Mouse (Mus musculus) thymus, postnatal 36 days (tissue): ENCODE results near the gene Bcl2l10.
"Not testable (repeated sequence)": the region's sequence is repeated elsewhere in the genome, so short reads cannot be mapped to it uniquely, and the experiment has no call there.

Experiments
- DNase-seq, 2 experiments: peaks; one replicate each; pipeline ENCODE4 v3.0.0; 2022; ENCODE audit warnings: mixed read lengths in 2 of 2

The Bcl2l10 gene

DNA sequence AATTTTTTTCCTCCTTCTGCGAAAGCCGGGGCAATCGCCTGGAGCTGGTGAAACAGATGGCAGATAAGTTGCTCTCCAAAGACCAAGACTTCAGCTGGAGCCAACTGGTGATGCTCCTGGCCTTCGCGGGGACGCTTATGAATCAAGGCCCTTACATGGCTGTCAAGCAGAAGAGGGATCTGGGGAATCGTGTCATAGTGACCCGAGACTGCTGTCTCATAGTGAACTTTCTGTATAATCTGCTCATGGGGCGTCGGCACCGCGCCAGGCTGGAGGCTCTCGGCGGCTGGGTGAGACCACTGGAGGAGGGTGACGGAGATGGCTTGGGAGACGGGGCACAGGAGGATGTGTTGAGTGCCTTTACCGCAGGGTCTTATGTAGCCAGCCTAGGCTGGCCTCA is 508 bp downstream of the Bcl2l10 start:
- no peak for DNase-seq

DNA sequence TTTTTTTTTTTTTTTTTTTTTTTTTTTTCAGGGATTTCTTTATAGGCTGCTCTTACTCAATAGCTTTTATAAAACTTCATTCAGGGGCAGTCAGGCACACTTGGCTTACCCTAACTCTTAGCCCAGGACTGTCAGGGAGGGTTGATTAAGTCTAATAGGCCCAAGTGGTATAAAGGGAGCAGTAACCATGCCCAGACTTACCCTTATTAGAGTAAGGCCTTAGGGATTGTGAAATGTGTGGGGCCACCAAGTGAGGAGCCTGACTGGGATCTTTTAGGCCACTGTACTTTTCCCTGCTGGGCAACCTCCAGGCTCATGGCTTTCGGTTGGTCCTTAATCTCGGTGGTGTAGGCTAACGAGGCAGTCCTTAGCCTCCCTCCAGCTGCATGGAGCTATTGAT is 1.1 kb downstream of the Bcl2l10 start:
- no peak for DNase-seq

DNA sequence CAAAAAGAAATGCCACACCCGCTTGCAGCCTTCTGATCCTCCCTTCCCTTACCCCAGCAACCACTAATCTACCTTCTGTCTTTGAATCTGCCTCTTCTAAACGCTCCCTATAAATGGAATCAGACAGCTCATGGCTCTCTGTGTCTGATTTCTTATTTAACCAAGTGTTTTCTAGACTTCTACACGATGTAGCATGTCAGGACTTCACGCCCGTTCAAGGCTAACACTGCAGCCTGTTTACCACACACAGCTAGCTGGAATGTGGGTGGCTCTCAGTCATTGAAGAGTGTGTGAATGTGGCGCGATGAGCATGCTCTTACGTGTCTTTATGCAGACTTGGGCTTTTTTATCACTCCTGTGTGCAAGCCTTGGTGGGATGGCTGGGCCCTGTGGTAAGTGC is 5.5 kb downstream of the Bcl2l10 start:
- no peak for DNase-seq

DNA sequence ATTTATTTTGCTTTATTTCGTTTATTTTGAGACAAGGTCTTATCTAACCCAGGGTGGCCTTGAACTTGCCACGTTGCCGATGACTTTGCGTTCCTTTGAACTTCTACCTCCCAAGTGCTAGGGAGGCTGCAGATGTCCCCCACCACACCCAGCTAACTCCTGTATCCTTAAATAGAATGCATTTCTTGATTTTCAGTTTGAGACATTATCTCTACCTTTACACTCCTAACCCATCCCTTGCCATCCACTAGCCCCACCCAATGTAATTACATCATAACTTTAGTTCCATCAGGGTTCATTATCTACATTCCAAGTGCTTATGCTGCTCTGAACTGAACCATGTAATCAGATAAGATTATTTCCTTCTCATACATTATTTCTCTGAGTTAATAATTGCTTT is 8.2 kb downstream of the Bcl2l10 start:
- no peak for DNase-seq

DNA sequence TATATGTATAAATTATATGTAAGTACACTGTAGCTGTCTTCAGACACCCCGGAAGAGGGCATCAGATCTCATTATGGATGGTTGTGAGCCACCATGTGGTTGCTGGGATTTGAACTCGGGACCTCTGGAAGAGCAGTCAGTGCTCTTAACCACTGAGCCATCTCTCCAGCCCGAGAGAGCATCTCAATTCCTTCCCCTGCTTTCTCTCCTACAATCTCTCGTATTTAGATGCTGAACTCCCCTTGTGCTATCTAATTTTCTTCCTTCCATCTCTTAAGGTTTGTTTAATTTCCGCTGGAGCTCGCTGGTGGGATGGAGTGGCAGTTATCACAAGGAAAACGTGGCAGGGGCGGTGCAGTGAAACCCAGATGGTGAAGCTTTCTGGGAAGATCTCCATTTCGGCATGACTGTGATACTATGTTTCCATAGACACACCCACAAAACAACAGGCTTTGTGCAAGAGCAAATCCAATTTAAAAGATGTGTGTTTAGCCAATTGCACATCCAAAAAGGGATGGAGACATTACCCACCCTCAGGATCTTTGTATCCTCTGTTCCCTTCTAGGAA is 9.6 kb downstream of the Bcl2l10 start:
- no peak for DNase-seq

DNA sequence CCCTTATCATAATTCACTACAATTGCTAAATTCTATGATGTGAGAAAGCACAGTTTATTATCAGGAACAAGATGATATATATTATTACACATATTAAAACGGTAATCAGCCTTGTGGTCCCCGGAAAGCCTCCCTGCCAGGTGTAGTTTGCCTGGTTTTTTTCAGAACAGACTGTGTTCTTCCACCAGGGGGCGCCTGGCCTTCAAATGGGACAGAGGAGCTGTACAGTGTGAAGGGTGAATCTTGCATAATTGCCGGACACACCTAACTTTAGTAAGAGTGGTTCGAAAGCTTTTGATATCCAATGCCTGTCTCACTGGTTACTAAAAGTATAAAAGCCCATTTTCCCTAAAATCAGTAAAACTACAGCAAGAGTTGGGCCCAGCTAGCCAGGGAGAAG is 14.1 kb downstream of the Bcl2l10 start:
- peak; percentile 68 to 76 for DNase-seq

DNA sequence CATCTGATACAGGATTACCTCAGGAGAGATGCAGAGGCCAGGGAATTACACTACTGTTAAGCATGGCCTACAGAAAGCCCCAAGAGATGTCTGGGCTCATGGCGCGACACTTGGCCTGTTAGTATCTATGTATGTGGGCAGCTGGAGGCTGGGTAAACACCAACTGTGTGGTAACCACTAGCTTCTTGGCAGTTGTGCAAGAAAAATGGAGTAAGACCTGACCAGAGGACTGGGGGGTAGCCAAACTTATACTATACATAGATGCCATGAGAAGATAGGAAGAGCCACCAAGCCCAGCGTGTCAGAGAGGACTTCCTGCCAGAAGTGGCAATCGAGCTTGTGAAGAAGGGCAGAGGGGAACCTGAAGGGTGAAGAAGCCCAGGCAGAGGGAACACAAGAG is 14.6 kb downstream of the Bcl2l10 start:
- no peak for DNase-seq

DNA sequence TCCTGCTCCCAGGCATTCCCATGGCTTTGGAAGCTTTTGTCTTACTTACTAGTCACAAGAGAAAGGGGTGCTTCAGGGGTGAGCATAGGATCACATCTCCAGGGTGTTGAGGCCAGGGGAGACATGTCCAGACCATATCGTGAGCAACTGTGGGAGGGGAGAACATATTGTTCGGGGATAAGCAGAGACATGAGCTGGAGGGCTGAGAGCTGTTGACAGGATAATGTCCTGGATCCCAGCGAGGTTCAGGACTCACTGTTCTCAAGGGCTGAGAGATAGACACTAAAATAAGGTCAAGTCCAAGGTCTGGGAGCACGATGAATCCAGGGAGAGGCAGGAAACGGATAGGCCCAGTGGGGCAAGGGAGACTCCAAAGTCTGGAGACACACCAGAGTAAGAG is 15.4 kb downstream of the Bcl2l10 start:
- no peak for DNase-seq

DNA sequence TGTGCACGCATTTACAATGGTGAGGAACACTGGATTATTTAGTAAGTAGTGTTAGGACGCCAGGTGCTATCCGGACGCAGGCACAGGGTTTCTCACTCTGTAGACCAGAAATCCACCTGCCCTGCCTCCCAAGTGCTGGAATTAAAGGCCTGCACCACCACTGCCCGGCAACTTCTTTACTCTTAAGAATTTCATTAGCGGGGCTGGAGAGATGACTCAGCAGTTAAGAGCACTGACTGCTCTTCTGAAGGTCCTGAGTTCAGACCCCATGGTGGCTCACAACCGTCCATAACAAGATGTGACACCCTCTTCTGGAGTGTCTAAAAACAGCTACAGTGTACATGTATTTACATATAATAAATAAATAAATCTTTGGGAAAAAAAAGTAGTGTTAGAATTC is 16.1 kb downstream of the Bcl2l10 start:
- DNase-seq, result not testable (repeated sequence)

DNA sequence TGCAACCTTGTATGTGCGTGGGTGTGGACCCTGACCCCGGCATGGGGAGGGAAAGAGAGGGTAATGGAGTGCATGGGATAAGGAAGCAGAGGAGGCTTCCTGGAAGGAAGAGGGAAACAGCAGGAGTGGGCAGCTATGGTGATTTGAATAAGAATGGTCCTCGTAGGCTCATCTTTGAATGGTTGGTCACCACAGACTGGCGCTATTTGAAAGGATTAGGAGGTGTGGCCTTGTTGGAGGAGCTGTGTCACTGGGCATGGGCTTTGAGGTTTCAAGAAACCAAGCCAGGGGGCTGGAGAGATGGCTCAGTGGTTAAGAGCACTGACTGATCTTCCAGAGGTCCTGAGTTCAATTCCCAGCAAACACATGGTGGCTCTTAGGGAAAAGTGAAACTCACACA is 17.6 kb downstream of the Bcl2l10 start:
- no peak for DNase-seq

DNA sequence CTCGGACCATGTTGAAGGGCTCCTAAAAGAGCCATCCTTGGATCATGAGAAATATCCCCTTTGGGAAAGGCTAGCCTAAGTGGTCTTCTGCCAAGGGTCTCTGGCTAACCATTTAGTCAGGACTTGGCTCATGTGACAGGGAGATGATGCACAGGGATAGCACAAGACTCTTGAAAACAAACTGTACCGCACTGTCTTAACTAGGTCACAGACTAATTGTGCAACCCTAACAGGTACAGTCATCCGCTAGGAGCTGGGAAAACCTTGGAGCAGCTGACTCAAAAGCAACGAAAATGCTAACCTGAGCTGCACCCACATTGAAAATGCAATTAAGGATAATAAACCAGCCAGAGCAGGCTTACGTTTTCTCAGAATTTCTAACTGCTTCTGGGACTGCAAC is 18.6 kb downstream of the Bcl2l10 start:
- DNase-seq, result no peak

DNA sequence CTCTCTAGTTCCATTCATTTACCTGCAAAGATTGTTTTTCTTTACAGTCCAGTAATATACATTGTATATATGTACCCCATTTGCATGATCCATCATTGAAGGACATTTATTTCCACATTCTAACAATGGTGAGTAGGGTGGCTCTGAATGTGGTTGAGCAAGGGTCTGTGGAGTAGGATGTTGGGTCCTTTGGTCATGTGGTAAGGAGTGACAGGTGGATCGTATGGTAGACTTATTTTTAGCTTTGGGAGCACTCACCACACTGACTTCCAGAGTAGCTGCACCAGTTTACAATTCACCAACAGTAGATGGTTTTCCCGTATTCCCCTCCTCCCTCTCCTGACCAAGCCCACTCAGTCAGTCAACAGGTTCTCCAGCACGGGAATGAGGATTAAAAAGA is 21.2 kb downstream of the Bcl2l10 start:
- DNase-seq, result no peak

DNA sequence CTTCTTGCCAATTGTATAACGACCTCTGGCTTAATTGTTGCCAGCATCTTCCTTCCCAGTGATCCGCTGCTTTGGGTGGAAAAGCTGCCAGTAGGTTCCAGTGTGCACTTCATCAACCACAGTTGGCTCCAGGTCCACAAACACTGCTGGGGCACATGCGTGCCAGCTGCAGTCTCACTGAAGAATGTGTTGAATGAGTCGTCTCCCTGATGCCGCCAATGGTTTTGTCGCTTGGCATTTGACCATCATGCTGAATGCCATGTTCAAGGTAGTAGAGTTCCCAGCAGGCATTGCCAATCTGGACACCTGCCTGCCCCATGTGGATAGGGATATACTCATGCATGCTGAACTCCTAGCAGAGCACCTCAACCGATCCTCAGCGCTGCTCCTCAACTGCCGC is 28.0 kb downstream of the Bcl2l10 start:
- DNase-seq, result no peak

DNA sequence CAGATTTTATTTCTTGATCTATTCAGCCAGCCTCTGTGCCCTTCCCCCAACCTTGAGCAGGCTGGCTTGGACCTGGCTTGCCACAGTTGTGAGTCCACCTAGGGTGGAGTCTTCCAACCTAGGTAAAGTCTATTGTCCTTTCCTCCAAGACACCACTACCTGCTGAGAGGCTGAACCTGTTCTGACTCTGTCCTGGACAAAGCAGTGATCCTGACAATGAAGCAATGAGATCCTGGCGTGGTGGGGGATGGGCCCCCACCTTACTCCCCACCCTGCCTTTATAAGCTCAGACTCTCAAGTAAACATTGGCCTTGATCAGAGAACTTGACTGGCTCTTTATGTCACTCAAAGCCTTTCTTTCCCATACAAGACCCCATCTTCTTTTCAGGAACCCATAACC is 28.9 kb downstream of the Bcl2l10 start:
- no peak for DNase-seq

DNA sequence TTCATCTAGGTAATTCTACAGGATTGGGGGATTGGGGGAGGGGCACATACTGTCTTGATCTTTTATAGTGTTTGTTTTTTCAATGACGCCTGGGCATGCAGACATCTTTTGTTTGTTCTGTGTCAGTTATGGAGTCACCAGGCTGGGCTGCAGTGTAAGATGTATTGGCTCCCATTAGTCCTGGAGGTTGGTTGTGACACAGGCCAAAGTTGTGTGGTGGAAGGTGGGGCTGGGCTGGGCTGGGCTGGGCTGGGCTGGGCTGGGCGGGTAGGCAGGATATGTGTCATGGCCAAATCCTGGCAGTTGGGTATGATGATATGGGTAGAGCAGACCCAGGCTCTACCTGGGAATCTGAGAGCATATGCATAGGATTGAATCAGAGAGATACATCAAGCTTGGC is 31.2 kb downstream of the Bcl2l10 start:
- DNase-seq, result no peak

DNA sequence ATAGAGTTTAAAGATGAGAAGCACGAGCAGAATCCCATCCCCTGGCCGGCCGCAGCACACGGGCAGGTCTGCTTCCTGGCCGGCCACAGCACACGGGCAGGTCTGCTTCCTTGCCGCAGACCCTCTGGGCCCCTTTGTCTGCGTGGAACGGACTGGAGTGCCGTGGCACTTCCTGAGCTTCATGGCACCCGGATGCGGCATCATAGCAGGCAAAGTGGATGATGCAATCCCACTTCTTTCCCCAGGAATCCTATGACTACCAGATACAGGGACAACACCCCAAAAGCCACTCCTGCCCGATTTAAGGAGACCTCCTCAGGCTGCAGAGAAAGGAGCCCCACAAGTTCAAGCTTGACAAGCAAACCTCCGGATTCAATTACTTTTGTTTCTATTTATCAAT is 35.3 kb downstream of the Bcl2l10 start:
- no peak for DNase-seq

DNA sequence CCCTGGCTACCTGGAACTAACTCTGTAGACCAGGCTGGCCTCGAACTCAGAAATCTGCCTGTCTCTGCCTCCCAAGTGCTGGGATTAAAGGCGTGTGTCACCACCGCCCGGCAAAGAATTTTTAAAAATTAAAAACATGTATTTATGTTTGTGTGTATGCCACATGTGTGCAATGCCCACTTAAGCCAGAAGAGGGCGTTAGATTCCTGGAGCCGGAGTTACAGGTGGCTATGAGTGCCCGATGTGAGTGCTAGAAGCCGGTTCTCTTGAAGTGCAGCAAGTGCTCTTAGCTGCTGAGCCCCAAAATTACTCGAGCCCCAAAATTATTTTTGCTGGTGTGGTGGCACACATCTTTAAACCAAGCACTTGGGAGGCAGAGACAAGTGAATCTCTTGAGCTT is 36.2 kb downstream of the Bcl2l10 start:
- peak; percentile 12 to 15 for DNase-seq

DNA sequence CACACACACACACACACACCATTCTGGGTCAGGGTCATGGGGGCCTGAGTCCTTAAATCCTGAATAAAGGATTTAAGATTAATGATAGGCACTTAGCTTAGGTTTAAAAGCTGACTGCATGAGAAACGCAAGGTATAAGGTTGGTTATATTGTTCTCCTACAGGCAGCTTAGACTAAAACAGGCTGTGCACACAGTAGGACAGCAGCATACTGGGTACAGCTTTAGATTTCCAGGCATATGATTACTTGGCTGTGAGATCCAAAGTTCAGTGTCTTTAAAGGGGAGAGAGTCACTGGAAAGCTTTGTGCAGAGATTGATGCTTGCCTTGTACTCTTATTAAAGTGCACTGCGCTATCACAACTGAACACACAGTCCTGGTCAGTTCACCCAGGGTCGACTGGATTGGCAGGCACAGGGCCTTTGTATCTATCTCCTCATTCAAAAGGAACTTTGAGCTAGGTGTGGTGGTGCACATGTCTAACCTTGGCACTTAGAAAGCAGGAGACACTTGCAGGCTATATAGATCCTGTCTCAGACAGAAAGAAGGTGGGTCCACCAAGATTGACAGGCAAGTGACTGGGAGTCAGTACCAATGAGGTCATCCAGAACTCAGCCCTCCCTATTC is 36.9 kb downstream of the Bcl2l10 start:
- no peak for DNase-seq

DNA sequence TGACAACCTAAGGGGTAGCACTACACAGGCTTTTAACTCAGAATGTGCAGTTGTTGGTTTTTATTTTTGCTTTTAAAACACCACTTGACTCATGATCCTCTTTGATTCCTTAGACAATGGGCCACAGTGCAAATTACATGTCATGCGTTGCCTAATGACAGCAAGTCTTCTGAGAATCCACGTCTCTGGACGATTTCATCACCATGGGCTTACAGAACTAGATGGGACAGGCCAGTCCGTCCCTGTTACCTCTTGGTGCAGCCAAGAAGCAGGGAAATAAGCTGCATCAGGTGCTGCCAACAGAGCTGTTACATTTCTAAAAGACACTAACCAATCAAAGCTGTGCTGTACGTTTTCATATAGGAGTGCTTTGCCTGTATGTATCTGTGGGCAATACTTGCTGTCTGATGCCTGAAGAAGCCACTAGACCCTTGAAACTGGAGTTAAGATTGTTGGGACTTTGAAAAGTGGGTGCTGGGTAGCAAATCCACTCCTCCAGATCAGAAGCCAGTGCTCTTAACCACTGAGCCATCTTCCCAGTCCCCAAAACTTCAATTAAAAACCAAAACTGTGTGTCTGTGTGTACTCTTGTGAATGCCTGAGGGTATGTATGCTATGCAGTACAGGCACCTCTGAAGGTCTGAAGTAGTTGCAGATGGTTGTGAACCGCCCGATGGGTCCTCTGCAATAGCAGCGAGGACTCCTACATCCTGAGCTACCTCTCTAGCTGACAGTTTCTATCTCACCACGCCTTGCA is 37.8 kb downstream of the Bcl2l10 start:
- no peak for DNase-seq

DNA sequence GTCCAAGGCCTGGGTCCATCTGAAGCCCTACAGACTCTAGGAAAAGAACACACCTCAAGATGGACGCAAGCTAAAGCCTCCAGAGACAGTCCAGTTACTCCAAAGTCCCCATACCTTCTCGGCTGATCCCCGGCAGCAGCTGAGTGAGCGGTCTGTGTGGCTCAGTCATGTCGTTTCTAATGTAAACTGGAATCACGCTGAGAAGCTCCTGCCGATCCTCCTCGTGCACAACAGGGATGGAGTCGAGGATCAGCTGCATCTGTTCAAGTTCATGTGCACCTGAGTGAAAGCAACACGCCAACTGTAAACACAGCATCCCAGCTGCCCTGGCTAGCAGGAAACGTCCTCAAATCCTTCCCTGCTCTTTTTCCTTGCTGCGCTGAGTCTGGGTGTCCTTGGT is 45.7 kb downstream of the Bcl2l10 start:
- DNase-seq, result no peak

DNA sequence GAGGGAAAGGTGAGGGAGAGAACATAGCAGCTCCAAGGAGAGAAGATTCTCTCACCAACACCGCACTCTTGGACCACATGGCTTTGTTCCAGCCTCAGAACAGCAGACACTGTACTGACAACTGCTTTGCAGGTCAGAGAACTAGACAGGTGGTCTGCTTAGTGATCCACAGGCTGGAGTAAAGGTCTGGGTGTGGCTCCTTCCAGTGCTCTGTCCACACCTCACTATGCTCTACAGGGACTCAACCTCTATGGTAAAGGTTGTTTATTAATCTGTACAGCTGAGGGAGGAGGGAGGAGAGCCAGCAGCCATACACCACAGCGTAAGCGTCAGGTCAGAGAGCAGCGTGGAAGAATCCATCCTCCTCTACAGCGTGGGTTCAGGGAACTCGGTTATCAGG is 48.4 kb downstream of the Bcl2l10 start:
- DNase-seq, result no peak

DNA sequence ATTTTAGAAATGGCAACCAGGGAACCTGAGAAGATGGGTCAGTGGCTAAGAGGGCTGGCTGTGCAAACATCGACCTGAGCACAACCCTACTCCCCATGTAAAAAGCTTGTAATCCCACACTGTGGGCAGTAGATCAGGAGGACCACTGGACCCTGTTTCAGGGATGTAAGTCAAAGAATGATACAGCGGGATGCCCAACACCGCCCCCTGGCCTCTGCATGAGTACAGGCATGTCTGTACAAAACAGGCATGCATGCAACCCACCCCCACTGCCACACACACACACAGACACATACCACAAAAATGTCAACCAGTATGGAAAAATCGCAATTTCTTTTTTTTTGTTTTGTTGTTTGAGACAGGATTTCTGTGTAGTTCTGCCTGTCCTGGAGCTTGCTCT is 51.5 kb downstream of the Bcl2l10 start:
- peak; percentile 15 to 25 for DNase-seq

DNA sequence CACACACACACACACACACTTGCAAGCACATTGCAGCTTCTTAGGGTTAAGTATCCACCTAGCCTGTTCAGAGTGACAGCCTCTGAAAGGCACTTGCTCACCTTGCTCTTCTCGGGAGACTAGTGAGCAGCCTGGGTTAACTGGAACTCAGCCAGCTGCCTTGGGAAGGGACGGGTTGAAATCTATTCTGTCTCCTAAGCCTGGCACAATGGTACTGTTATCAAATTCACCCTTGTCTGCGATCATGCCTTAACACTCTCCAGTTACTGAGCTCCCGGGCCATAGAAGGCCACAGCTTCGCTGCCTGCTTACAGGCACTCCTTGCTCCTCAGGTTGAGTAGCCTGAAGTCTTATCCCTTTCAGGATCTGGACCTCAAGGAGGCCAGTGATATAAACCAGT is 53.1 kb downstream of the Bcl2l10 start:
- DNase-seq, result no peak
